Comparison of ENCODE assay signal across 28 mouse cellular contexts in genomic region chr10:77769727-77770126, GRCm38 (mm10). TPM values are rescaled to one million over a fixed set of nuclear protein-coding genes. Genes with fewer than 3 reads are reported as not detected.
DNase-seq lines count a peak whose midpoint lies in the region; ATAC-seq and TF ChIP-seq lines count a peak whose summit lies in the region.
"Had no signal": no experiment of that assay in that cellular context is flagged by ENCODE, and none has a peak within 500 bp of the region (broad histone marks: within the 10 kb centered on the region; RNA-seq: fewer than 3 reads in every experiment).

No protein-coding gene starts in this region.

- no peak overlapping the region for H3K27ac ChIP-seq in embryonic facial prominence, embryonic 15.5 days (replicated peaks)
- no peak overlapping the region for H3K27ac ChIP-seq in embryonic facial prominence, embryonic 10.5 days (replicated peaks)
- H3K27ac ChIP-seq in heart, embryonic 10.5 days = no peak overlapping the region
- H3K27ac ChIP-seq in heart, embryonic 12.5 days (ENCODE audit: poor library complexity, severe bottlenecking) = no peak overlapping the region
- H3K27ac ChIP-seq in heart, adult 2 months = no peak overlapping the region
- no peak overlapping the region for H3K27ac ChIP-seq in heart, embryonic 14.5 days (replicated peaks in 1 of 2; ENCODE audit: control insufficient read depth in 1 of 2, insufficient read depth in 1 of 2, low read depth in 2 of 2, low read length in 2 of 2)

- ATAC-seq in embryonic facial prominence, embryonic 15.5 days (ENCODE audit: insufficient number of reproducible peaks, low FRiP score, low TSS enrichment, low read depth) = peak; percentile 29; the same call in 1 of the 2 replicates
- peak; percentile 22; the same call in 1 of the 2 replicates for ATAC-seq in heart, embryonic 12.5 days (ENCODE audit: insufficient number of reproducible peaks, low FRiP score)
- peak; percentile 50; the same call in 1 of the 2 replicates for ATAC-seq in heart, embryonic 14.5 days (ENCODE audit: insufficient number of reproducible peaks, insufficient read depth, low FRiP score, low read depth)
- ATAC-seq: activated CD4-positive, CD25-positive, alpha-beta regulatory T cell, adult 4 months; CD4-positive, CD25-positive, alpha-beta regulatory T cell, adult 4 months; Patski had no signal

- 71% methylated on average over 1 of the region's 1 CpGs for WGBS in embryonic facial prominence, embryonic 15.5 days
- WGBS in embryonic facial prominence, embryonic 10.5 days = 86% methylated on average over 1 of the region's 1 CpGs
- 78% methylated on average over 1 of the region's 1 CpGs for WGBS in heart, embryonic 10.5 days
- 82% methylated on average over 1 of the region's 1 CpGs for WGBS in heart, embryonic 12.5 days
- WGBS in heart, adult 2 months = 86% methylated on average over 1 of the region's 1 CpGs
- WGBS in heart, embryonic 14.5 days = 76% methylated on average over 1 of the region's 1 CpGs

- no peaks in the 10 kb centered on the region for H3K4me1 ChIP-seq in embryonic facial prominence, embryonic 15.5 days
- no peaks in the 10 kb centered on the region for H3K4me1 ChIP-seq in embryonic facial prominence, embryonic 10.5 days
- no peaks in the 10 kb centered on the region for H3K4me1 ChIP-seq in heart, embryonic 10.5 days
- H3K4me1 ChIP-seq in heart, embryonic 12.5 days (replicated peaks) = 0 out of 2 replicates have a peak, but pooled peaks cover 6% of the 10 kb centered on the region
- H3K4me1 ChIP-seq in heart, adult 2 months (ENCODE audit: control insufficient read depth, insufficient read depth, low read length) = no peaks in the 10 kb centered on the region
- no peaks in the 10 kb centered on the region for H3K4me1 ChIP-seq in heart, embryonic 14.5 days (ENCODE audit: control insufficient read depth in 2 of 2, insufficient read depth in 2 of 2, low read length in 2 of 2)

- H3K36me3 ChIP-seq in embryonic facial prominence, embryonic 15.5 days = no peaks in the 10 kb centered on the region
- no peaks in the 10 kb centered on the region for H3K36me3 ChIP-seq in embryonic facial prominence, embryonic 10.5 days (replicated peaks)
- H3K36me3 ChIP-seq in heart, embryonic 10.5 days = no peaks in the 10 kb centered on the region
- H3K36me3 ChIP-seq in heart, embryonic 12.5 days = no peaks in the 10 kb centered on the region
- H3K36me3 ChIP-seq in heart, adult 2 months (ENCODE audit: control insufficient read depth, insufficient read depth, low read length) = no peaks in the 10 kb centered on the region
- H3K36me3 ChIP-seq in heart, embryonic 14.5 days (ENCODE audit: control insufficient read depth, insufficient read depth, low read length) = no peaks in the 10 kb centered on the region
- H3K36me3 ChIP-seq: G1E had no signal

- no peak overlapping the region for H3K4me2 ChIP-seq in embryonic facial prominence, embryonic 15.5 days (replicated peaks)
- no peak overlapping the region for H3K4me2 ChIP-seq in heart, embryonic 12.5 days
- H3K4me2 ChIP-seq in heart, embryonic 14.5 days (ENCODE audit: low read length) = no peak overlapping the region

- no peak for TF ChIP-seq CTCF in heart, adult 2 months (IDR thresholded peaks at IDR 0.05)

- no peaks in the 10 kb centered on the region for H3K79me2 ChIP-seq in heart, adult 2 months (replicated peaks; ENCODE audit: control insufficient read depth, insufficient read depth, low read length)

- H3K27me3 ChIP-seq in embryonic facial prominence, embryonic 15.5 days = no peaks in the 10 kb centered on the region
- H3K27me3 ChIP-seq in embryonic facial prominence, embryonic 10.5 days (replicated peaks; ENCODE audit: low read depth, poor library complexity, severe bottlenecking) = no peaks in the 10 kb centered on the region
- no peaks in the 10 kb centered on the region for H3K27me3 ChIP-seq in heart, embryonic 10.5 days (ENCODE audit: insufficient read depth, poor library complexity, severe bottlenecking)
- no peaks in the 10 kb centered on the region for H3K27me3 ChIP-seq in heart, embryonic 12.5 days (replicated peaks)
- no peaks in the 10 kb centered on the region for H3K27me3 ChIP-seq in heart, adult 2 months (ENCODE audit: control insufficient read depth, insufficient read depth, low read length)
- H3K27me3 ChIP-seq in heart, embryonic 14.5 days (ENCODE audit: control insufficient read depth, insufficient read depth, low read length) = no peaks in the 10 kb centered on the region

- DNase-seq in embryonic facial prominence, embryonic 10.5 days (ENCODE audit: low spot score) = no peak
- peak; percentile 81 for DNase-seq in heart, adult 11 months
- no peak for DNase-seq in heart, embryonic 10.5 days (ENCODE audit: low spot score)
- no peak for DNase-seq in heart, adult 2 months
- DNase-seq in heart, postnatal 25 days (ENCODE audit: low spot score) = no peak
- DNase-seq: adrenal gland, adult 2 months; adrenal gland, adult 8-10 months; adrenal gland, postnatal 10 days; adrenal gland, postnatal 14 days; adrenal gland, postnatal 25 days; adrenal gland, postnatal 36 days; B cell, adult 2 months; cerebellum, adult 11 months; cerebellum, adult 11-12 months had no signal

- H3K9ac ChIP-seq in embryonic facial prominence, embryonic 15.5 days = no peak overlapping the region
- H3K9ac ChIP-seq in heart, embryonic 12.5 days = no peak overlapping the region
- H3K9ac ChIP-seq in heart, adult 2 months (ENCODE audit: low read depth, low read length) = no peak overlapping the region
- no peak overlapping the region for H3K9ac ChIP-seq in heart, embryonic 14.5 days (ENCODE audit: low read length)

- H3K4me3 ChIP-seq in embryonic facial prominence, embryonic 15.5 days (replicated peaks) = no peak overlapping the region
- no peak overlapping the region for H3K4me3 ChIP-seq in embryonic facial prominence, embryonic 10.5 days
- no peak overlapping the region for H3K4me3 ChIP-seq in heart, embryonic 10.5 days
- H3K4me3 ChIP-seq in heart, embryonic 12.5 days = no peak overlapping the region
- H3K4me3 ChIP-seq in heart, adult 2 months = no peak overlapping the region
- no peak overlapping the region for H3K4me3 ChIP-seq in heart, embryonic 14.5 days (ENCODE audit: control insufficient read depth in 1 of 2, insufficient read depth in 1 of 2, low read depth in 1 of 2, low read length in 2 of 2)

- no peak for TF ChIP-seq EP300 in heart, adult 2 months (IDR thresholded peaks at IDR 0.05; ENCODE audit: insufficient read depth, low read depth, low read length)

- intact Hi-C loops in heart, adult 2 months (cut with DNase I) = no loop called here
- intact Hi-C loops in heart, postnatal 25 days (cut with DNase I) = no loop called here

- no peak for TF ChIP-seq POLR2A in heart, adult 2 months (IDR thresholded peaks at IDR 0.05; ENCODE audit: insufficient read depth, low read depth, low read length)

- H3K9me3 ChIP-seq in embryonic facial prominence, embryonic 15.5 days (replicated peaks) = no peaks in the 10 kb centered on the region
- H3K9me3 ChIP-seq in embryonic facial prominence, embryonic 10.5 days = no peaks in the 10 kb centered on the region
- no peaks in the 10 kb centered on the region for H3K9me3 ChIP-seq in heart, embryonic 10.5 days
- H3K9me3 ChIP-seq in heart, embryonic 12.5 days (replicated peaks) = 0 out of 2 replicates have a peak, but pooled peaks cover 3% of the 10 kb centered on the region
- H3K9me3 ChIP-seq in heart, embryonic 14.5 days (ENCODE audit: control insufficient read depth, low read length) = no peaks in the 10 kb centered on the region; the same call in 1 of the 2 replicates
- H3K9me3 ChIP-seq: G1E had no signal

RNA-seq across cellular contexts. Expression of gene Gm3238, which starts 1.4 kb away (rescaled TPM):
- 0.92 TPM in 1 of 2 replicates, not detected in the other for polyA plus RNA-seq in embryonic facial prominence, embryonic 15.5 days (2015; fragmentation: Nextera tagmentation; extraction: Ambion mirVana)
- not detected in 2 replicates for polyA plus RNA-seq in embryonic facial prominence, embryonic 10.5 days (2016; fragmentation: Nextera tagmentation; extraction: Ambion mirVana)
- not detected in 2 replicates for polyA plus RNA-seq in heart, embryonic 10.5 days (2016; fragmentation: Nextera tagmentation; extraction: Ambion mirVana)
- polyA plus RNA-seq in heart, embryonic 12.5 days (2016; fragmentation: Nextera tagmentation; extraction: Ambion mirVana) = not detected in 2 replicates
- not detected for total RNA-seq in heart, adult 2 months (2021)
- not detected in 2 replicates for polyA plus RNA-seq in heart, adult 2 months (2012; rRNA removed)
- not detected in 2 replicates for polyA plus RNA-seq in heart, embryonic 14.5 days (2014; fragmentation: Nextera tagmentation; extraction: Ambion mirVana)
- not detected for total RNA-seq in heart, postnatal 25 days (2021)
- total RNA-seq: adrenal gland, adult 18-20 months; adrenal gland, adult 2 months; adrenal gland, adult 8-10 months; adrenal gland, postnatal 10 days; adrenal gland, postnatal 14 days; adrenal gland, postnatal 25 days; adrenal gland, postnatal 36 days; adrenal gland, postnatal 4 days; CH12.LX; ES-E14; MEL had no signal
- polyA plus RNA-seq: activated CD4-positive, CD25-positive, alpha-beta regulatory T cell, adult 4 months; adrenal gland, adult 2 months; brain, embryonic 14.5 days; C2C12; CD4-positive, CD25-positive, alpha-beta regulatory T cell, adult 4 months; G1E; Patski had no signal

RNA-seq across cellular contexts. Expression of gene Gm7138, which starts 7.0 kb away (rescaled TPM):
- polyA plus RNA-seq in embryonic facial prominence, embryonic 15.5 days (2015; fragmentation: Nextera tagmentation; extraction: Ambion mirVana) = 1.3 and 1.7 TPM in 2 replicates
- polyA plus RNA-seq in embryonic facial prominence, embryonic 10.5 days (2016; fragmentation: Nextera tagmentation; extraction: Ambion mirVana) = not detected in 2 replicates
- not detected in 2 replicates for polyA plus RNA-seq in heart, embryonic 10.5 days (2016; fragmentation: Nextera tagmentation; extraction: Ambion mirVana)
- not detected in 2 replicates for polyA plus RNA-seq in heart, embryonic 12.5 days (2016; fragmentation: Nextera tagmentation; extraction: Ambion mirVana)
- total RNA-seq in heart, adult 2 months (2021) = not detected
- polyA plus RNA-seq in heart, adult 2 months (2012; rRNA removed) = not detected in 2 replicates
- polyA plus RNA-seq in heart, embryonic 14.5 days (2014; fragmentation: Nextera tagmentation; extraction: Ambion mirVana) = not detected in 2 replicates
- total RNA-seq in heart, postnatal 25 days (2021) = not detected
- total RNA-seq: adrenal gland, adult 18-20 months; adrenal gland, adult 2 months; adrenal gland, adult 8-10 months; adrenal gland, postnatal 10 days; adrenal gland, postnatal 14 days; adrenal gland, postnatal 25 days; adrenal gland, postnatal 36 days; adrenal gland, postnatal 4 days; CH12.LX; ES-E14; MEL had no signal
- polyA plus RNA-seq: activated CD4-positive, CD25-positive, alpha-beta regulatory T cell, adult 4 months; adrenal gland, adult 2 months; brain, embryonic 14.5 days; C2C12; CD4-positive, CD25-positive, alpha-beta regulatory T cell, adult 4 months; G1E; Patski had no signal

RNA-seq across cellular contexts. Expression of gene Gm3233, which starts 10.2 kb away (rescaled TPM):
- polyA plus RNA-seq in embryonic facial prominence, embryonic 15.5 days (2015; fragmentation: Nextera tagmentation; extraction: Ambion mirVana) = 0.41 and 0.77 TPM in 2 replicates
- polyA plus RNA-seq in embryonic facial prominence, embryonic 10.5 days (2016; fragmentation: Nextera tagmentation; extraction: Ambion mirVana) = not detected in 2 replicates
- not detected in 2 replicates for polyA plus RNA-seq in heart, embryonic 10.5 days (2016; fragmentation: Nextera tagmentation; extraction: Ambion mirVana)
- not detected in 2 replicates for polyA plus RNA-seq in heart, embryonic 12.5 days (2016; fragmentation: Nextera tagmentation; extraction: Ambion mirVana)
- total RNA-seq in heart, adult 2 months (2021) = not detected
- not detected in 2 replicates for polyA plus RNA-seq in heart, adult 2 months (2012; rRNA removed)
- not detected in 2 replicates for polyA plus RNA-seq in heart, embryonic 14.5 days (2014; fragmentation: Nextera tagmentation; extraction: Ambion mirVana)
- total RNA-seq in heart, postnatal 25 days (2021) = not detected
- total RNA-seq: adrenal gland, adult 18-20 months; adrenal gland, adult 2 months; adrenal gland, adult 8-10 months; adrenal gland, postnatal 10 days; adrenal gland, postnatal 14 days; adrenal gland, postnatal 25 days; adrenal gland, postnatal 36 days; adrenal gland, postnatal 4 days; CH12.LX; ES-E14; MEL had no signal
- polyA plus RNA-seq: activated CD4-positive, CD25-positive, alpha-beta regulatory T cell, adult 4 months; adrenal gland, adult 2 months; brain, embryonic 14.5 days; C2C12; CD4-positive, CD25-positive, alpha-beta regulatory T cell, adult 4 months; G1E; Patski had no signal

RNA-seq across cellular contexts. Expression of gene Gm3250, which starts 12.6 kb away (rescaled TPM):
- polyA plus RNA-seq in embryonic facial prominence, embryonic 15.5 days (2015; fragmentation: Nextera tagmentation; extraction: Ambion mirVana) = not detected in 2 replicates
- polyA plus RNA-seq in embryonic facial prominence, embryonic 10.5 days (2016; fragmentation: Nextera tagmentation; extraction: Ambion mirVana) = not detected in 2 replicates
- polyA plus RNA-seq in heart, embryonic 10.5 days (2016; fragmentation: Nextera tagmentation; extraction: Ambion mirVana) = not detected in 2 replicates
- not detected in 2 replicates for polyA plus RNA-seq in heart, embryonic 12.5 days (2016; fragmentation: Nextera tagmentation; extraction: Ambion mirVana)
- not detected for total RNA-seq in heart, adult 2 months (2021)
- not detected in 2 replicates for polyA plus RNA-seq in heart, adult 2 months (2012; rRNA removed)
- not detected in 2 replicates for polyA plus RNA-seq in heart, embryonic 14.5 days (2014; fragmentation: Nextera tagmentation; extraction: Ambion mirVana)
- total RNA-seq in heart, postnatal 25 days (2021) = not detected
- total RNA-seq: adrenal gland, adult 18-20 months; adrenal gland, adult 2 months; adrenal gland, adult 8-10 months; adrenal gland, postnatal 10 days; adrenal gland, postnatal 14 days; adrenal gland, postnatal 25 days; adrenal gland, postnatal 36 days; adrenal gland, postnatal 4 days; CH12.LX; ES-E14; G1E; MEL had no signal
- polyA plus RNA-seq: activated CD4-positive, CD25-positive, alpha-beta regulatory T cell, adult 4 months; adrenal gland, adult 2 months; brain, embryonic 14.5 days; C2C12; CD4-positive, CD25-positive, alpha-beta regulatory T cell, adult 4 months; G1E; Patski had no signal

RNA-seq across cellular contexts. Expression of gene Gm7137, which starts 18.3 kb away (rescaled TPM):
- polyA plus RNA-seq in embryonic facial prominence, embryonic 15.5 days (2015; fragmentation: Nextera tagmentation; extraction: Ambion mirVana) = 0.54 TPM in 1 of 2 replicates, not detected in the other
- polyA plus RNA-seq in embryonic facial prominence, embryonic 10.5 days (2016; fragmentation: Nextera tagmentation; extraction: Ambion mirVana) = not detected in 2 replicates
- not detected in 2 replicates for polyA plus RNA-seq in heart, embryonic 10.5 days (2016; fragmentation: Nextera tagmentation; extraction: Ambion mirVana)
- polyA plus RNA-seq in heart, embryonic 12.5 days (2016; fragmentation: Nextera tagmentation; extraction: Ambion mirVana) = not detected in 2 replicates
- total RNA-seq in heart, adult 2 months (2021) = not detected
- polyA plus RNA-seq in heart, adult 2 months (2012; rRNA removed) = not detected in 2 replicates
- polyA plus RNA-seq in heart, embryonic 14.5 days (2014; fragmentation: Nextera tagmentation; extraction: Ambion mirVana) = not detected in 2 replicates
- not detected for total RNA-seq in heart, postnatal 25 days (2021)
- total RNA-seq: adrenal gland, adult 18-20 months; adrenal gland, adult 2 months; adrenal gland, adult 8-10 months; adrenal gland, postnatal 10 days; adrenal gland, postnatal 14 days; adrenal gland, postnatal 25 days; adrenal gland, postnatal 36 days; adrenal gland, postnatal 4 days; CH12.LX; ES-E14; G1E; MEL had no signal
- polyA plus RNA-seq: activated CD4-positive, CD25-positive, alpha-beta regulatory T cell, adult 4 months; adrenal gland, adult 2 months; brain, embryonic 14.5 days; C2C12; CD4-positive, CD25-positive, alpha-beta regulatory T cell, adult 4 months; G1E; Patski had no signal
